Mouse (Mus musculus) heart, embryonic 10.5 days (tissue): ENCODE measurements around the gene Cd247. TPM values are rescaled to one million over a fixed set of nuclear protein-coding genes. Genes with fewer than 3 reads are reported as not detected.

Experiments used
- DNase-seq: peaks from one replicate; pipeline ENCODE4 v3.0.0-alpha.2; 2017; ENCODE audit warnings: low spot score
- H3K27ac ChIP-seq: fragments of 300-500 bp; sonication (generic); 2 replicates; pipeline ENCODE4 v1.5.1; 2016; ENCODE audit warnings: mild to moderate bottlenecking
- H3K27me3 ChIP-seq: fragments of 300-500 bp; sonication (generic); 2 replicates; pipeline ENCODE4 v1.6.1; 2016; ENCODE audit warnings: mild to moderate bottlenecking; ENCODE audit not compliant: poor library complexity, insufficient read depth, severe bottlenecking
- H3K36me3 ChIP-seq: fragments of 300-500 bp; sonication (generic); 2 replicates; pipeline ENCODE4 v1.6.1; 2016; ENCODE audit warnings: mild to moderate bottlenecking, moderate library complexity
- H3K4me1 ChIP-seq: fragments of 300-500 bp; sonication (generic); 2 replicates; pipeline ENCODE4 v1.6.1; 2016; ENCODE audit warnings: mild to moderate bottlenecking
- H3K4me3 ChIP-seq: fragments of 300-500 bp; sonication (generic); 2 replicates; pipeline ENCODE4 v1.5.1; 2016; ENCODE audit warnings: mild to moderate bottlenecking, moderate library complexity
- H3K9me3 ChIP-seq: fragments of 300-500 bp; sonication (generic); 2 replicates; pipeline ENCODE4 v1.6.1; 2016; ENCODE audit warnings: mild to moderate bottlenecking, moderate library complexity
- WGBS: fragments of 180-500 bp; shearing (Covaris S2); methylation state at CpG from one replicate; pipeline ENCODE4 v1.1.7; 2016; 5-methylcytosine and 5-hydroxymethylcytosine counted together
- polyA plus RNA-seq: library from polyadenylated mRNA; unstranded; fragments of >200 nt; fragmentation: Nextera tagmentation; extraction: Ambion mirVana; gene quantifications from 2 replicates; pipeline ENCODE4 v1.2.1, GENCODE M21; 2016

Gene Cd247
- polyA plus RNA-seq, 1 experiment from 2014 or later, result 0.38 TPM

- H3K27me3 ChIP-seq, result 0 out of 2 replicates have a peak, but pooled peaks cover 10% of the 10 kb centered on the region
- H3K4me1 ChIP-seq, result peaks cover 17% of the 10 kb centered on the region
- H3K36me3 ChIP-seq, result no peaks in the 10 kb centered on the region
- WGBS, result 78% methylated on average over 9 of the region's 9 CpGs
- H3K9me3 ChIP-seq, result no peaks in the 10 kb centered on the region
- no peak overlapping the region for H3K4me3 ChIP-seq
- no peak for DNase-seq
- no peak overlapping the region for H3K27ac ChIP-seq
Measured at GRCm38 (mm10) chr1:165781426-165781825, 7.1 kb upstream of the Cd247 start.

DNA sequence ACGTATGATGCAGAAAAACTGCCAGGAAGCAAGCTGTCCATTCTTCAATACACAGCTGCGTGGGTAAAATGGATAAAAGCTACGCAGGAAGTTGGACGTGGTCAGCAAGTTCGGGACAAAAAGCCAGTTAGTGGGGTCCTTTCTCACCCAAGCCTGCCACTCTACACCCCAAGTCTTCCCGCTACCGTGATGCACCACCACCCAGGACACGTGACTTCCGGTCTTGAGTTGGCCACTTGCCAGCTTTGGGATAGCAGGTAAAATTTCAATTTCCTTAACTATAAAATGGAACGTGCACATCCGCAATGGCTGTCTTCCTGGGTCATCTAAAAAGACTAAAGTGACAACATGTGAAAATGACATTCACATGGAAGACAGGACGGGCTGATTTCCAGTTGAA, 6.6 kb upstream of the Cd247 start:
- 88% methylated on average over 12 of the region's 12 CpGs for WGBS
- no peaks in the 10 kb centered on the region for H3K36me3 ChIP-seq
- H3K4me1 ChIP-seq, result peaks cover 14% of the 10 kb centered on the region
- 0 out of 2 replicates have a peak, but pooled peaks cover 10% of the 10 kb centered on the region for H3K27me3 ChIP-seq
- H3K9me3 ChIP-seq, result no peaks in the 10 kb centered on the region
- DNase-seq, result no peak
- no peak overlapping the region for H3K27ac ChIP-seq
- no peak overlapping the region for H3K4me3 ChIP-seq

GRCm38 (mm10) chr1:165786296-165786695, 2.2 kb upstream of the Cd247 start:
- Histone ChIP-seq H3K9me3 (no peaks in the 10 kb centered on the region), H3K4me1 (no peaks in the 10 kb centered on the region), H3K36me3 (no peaks in the 10 kb centered on the region), H3K4me3 (no peak overlapping the region), H3K27ac (no peak overlapping the region), H3K27me3 (peaks cover 22% of the 10 kb centered on the region; the same call in 1 of the 2 replicates)
- 80% methylated on average over 11 of the region's 11 CpGs for WGBS
- DNase-seq, result no peak

- Histone ChIP-seq H3K27ac (no peak overlapping the region), H3K9me3 (no peaks in the 10 kb centered on the region), H3K27me3 (peaks cover 15% of the 10 kb centered on the region; the same call in 1 of the 2 replicates), H3K36me3 (no peaks in the 10 kb centered on the region), H3K4me3 (no peak overlapping the region), H3K4me1 (no peaks in the 10 kb centered on the region)
- no peak for DNase-seq
- 84% methylated on average over 17 of the region's 17 CpGs for WGBS
Measured at GRCm38 (mm10) chr1:165789066-165789660, 682 bp downstream of the Cd247 start.

- Histone ChIP-seq H3K27ac (no peak overlapping the region), H3K36me3 (no peaks in the 10 kb centered on the region), H3K4me1 (no peaks in the 10 kb centered on the region), H3K27me3 (peaks cover 15% of the 10 kb centered on the region; the same call in 1 of the 2 replicates), H3K9me3 (no peaks in the 10 kb centered on the region), H3K4me3 (no peak overlapping the region)
- 83% methylated on average over 6 of the region's 6 CpGs for WGBS
- DNase-seq, result no peak
Measured at GRCm38 (mm10) chr1:165789963-165790362, 1.5 kb downstream of the Cd247 start.

GRCm38 (mm10) chr1:165790461-165791210, 2.2 kb downstream of the Cd247 start:
- Histone ChIP-seq H3K4me3 (no peak overlapping the region), H3K27me3 (peaks cover 15% of the 10 kb centered on the region; the same call in 1 of the 2 replicates), H3K36me3 (no peaks in the 10 kb centered on the region), H3K4me1 (no peaks in the 10 kb centered on the region), H3K9me3 (no peaks in the 10 kb centered on the region), H3K27ac (no peak overlapping the region)
- DNase-seq, result no peak
- WGBS, result 90% methylated on average over 17 of the region's 17 CpGs

- no peaks in the 10 kb centered on the region for H3K4me1 ChIP-seq
- H3K4me3 ChIP-seq, result no peak overlapping the region
- H3K36me3 ChIP-seq, result no peaks in the 10 kb centered on the region
- no peak overlapping the region for H3K27ac ChIP-seq
- H3K9me3 ChIP-seq, result no peaks in the 10 kb centered on the region
- H3K27me3 ChIP-seq, result peaks cover 15% of the 10 kb centered on the region; the same call in 1 of the 2 replicates
- WGBS, result 83% methylated on average over 9 of the region's 9 CpGs
- no peak for DNase-seq
Measured at GRCm38 (mm10) chr1:165791411-165791810, 2.9 kb downstream of the Cd247 start.

DNA sequence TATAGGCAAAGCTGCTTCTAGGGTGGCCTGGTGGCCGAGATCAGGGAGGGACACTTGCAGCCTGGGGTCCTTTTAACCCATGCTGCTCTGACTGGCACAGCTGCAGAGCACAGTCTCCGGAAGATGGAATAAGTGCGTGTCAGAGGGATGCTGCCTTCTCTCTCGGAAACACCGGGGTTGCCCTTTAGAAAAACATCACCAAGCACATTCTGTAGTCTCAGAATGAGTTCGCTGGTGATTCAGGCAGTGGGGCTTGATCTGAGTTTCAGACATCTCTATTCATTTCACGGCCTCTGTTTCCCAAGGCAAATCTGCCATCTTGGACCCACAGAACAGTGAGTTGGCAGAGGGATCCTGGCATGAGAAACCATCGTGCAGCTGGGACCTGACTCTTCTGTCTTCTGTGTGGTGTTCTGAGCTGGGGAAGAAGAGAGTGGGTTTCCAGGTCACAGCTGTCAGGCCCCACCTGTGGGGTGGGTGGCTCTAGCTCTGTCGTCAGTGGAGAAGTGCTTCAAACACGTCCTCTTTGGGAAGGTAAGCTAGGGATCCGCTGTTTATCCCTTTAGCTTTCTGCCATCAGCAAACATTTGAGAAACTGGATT, 13.3 kb downstream of the Cd247 start:
- Histone ChIP-seq H3K4me1 (peaks cover 8% of the 10 kb centered on the region; the same call in 1 of the 2 replicates), H3K27me3 (no peaks in the 10 kb centered on the region), H3K36me3 (no peaks in the 10 kb centered on the region), H3K9me3 (no peaks in the 10 kb centered on the region), H3K4me3 (no peak overlapping the region), H3K27ac (no peak overlapping the region)
- DNase-seq, result no peak
- 77% methylated on average over 11 of the region's 11 CpGs for WGBS

DNA sequence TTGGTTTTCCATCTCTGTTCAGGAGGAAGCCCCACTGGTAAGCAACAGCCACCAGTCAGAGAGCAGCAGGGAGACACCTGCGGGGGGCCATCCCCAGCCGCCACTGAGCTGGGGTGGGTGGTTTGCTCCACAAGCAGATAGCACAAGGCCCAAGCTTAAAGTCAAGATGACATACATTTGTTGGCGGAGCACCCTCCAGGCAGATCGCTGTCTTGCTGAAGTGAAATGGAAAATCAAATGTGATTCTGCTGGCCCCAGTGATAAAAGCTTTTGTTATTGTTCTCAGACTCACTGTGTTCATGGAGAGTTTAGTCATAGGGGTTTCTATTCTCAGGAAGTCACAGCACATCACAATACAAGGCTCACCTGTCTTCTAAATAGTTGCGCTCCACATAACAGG, 14.6 kb downstream of the Cd247 start:
- Histone ChIP-seq H3K27ac (no peak overlapping the region), H3K9me3 (no peaks in the 10 kb centered on the region), H3K4me3 (no peak overlapping the region), H3K27me3 (peaks cover 4% of the 10 kb centered on the region; the same call in 1 of the 2 replicates), H3K36me3 (no peaks in the 10 kb centered on the region), H3K4me1 (peaks cover 8% of the 10 kb centered on the region; the same call in 1 of the 2 replicates)
- no peak for DNase-seq
- WGBS, result 80% methylated on average over 5 of the region's 5 CpGs

GRCm38 (mm10) chr1:165804133-165804532, 15.7 kb downstream of the Cd247 start:
- H3K27me3 ChIP-seq, result peaks cover 4% of the 10 kb centered on the region; the same call in 1 of the 2 replicates
- DNase-seq, result no peak
- no peaks in the 10 kb centered on the region for H3K36me3 ChIP-seq
- no peaks in the 10 kb centered on the region for H3K9me3 ChIP-seq
- H3K4me3 ChIP-seq, result no peak overlapping the region
- no peak overlapping the region for H3K27ac ChIP-seq
- WGBS, result 90% methylated on average over 4 of the region's 4 CpGs
- peaks cover 8% of the 10 kb centered on the region; the same call in 1 of the 2 replicates for H3K4me1 ChIP-seq

- 72% methylated on average over 2 of the region's 2 CpGs for WGBS
- no peaks in the 10 kb centered on the region for H3K36me3 ChIP-seq
Measured at GRCm38 (mm10) chr1:165810633-165811032, 22.2 kb downstream of the Cd247 start.

DNA sequence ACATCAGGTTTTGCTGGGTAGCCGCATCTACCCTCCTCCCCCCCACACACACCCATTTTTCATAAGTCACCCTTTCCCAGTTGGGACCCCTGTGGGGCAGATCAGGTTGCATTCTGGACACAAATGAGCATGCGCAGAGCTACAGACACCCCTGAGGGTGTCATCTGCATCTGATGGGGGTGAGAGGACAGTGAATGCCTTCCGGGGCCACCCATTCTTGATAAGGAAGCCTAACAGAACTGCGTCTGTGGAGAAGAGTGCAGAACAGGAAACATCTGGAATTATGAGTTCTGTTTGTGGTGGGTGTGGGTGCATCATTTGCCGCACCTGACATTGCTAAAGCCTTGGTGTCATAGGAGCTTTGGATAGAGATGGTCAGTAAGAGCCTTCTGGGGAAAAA, 22.7 kb downstream of the Cd247 start:
- Histone ChIP-seq H3K36me3 (no peaks in the 10 kb centered on the region), H3K4me1 (peaks cover 12% of the 10 kb centered on the region), H3K4me3 (no peak overlapping the region), H3K27me3 (peaks cover 31% of the 10 kb centered on the region), H3K9me3 (no peaks in the 10 kb centered on the region), H3K27ac (no peak overlapping the region)
- DNase-seq, result no peak
- WGBS, result 74% methylated on average over 5 of the region's 5 CpGs

More at GRCm38 (mm10) chr1:165810633-165811032, 22.2 kb downstream of the Cd247 start:
- Histone ChIP-seq H3K4me3 (no peak overlapping the region), H3K27ac (no peak overlapping the region), H3K27me3 (peaks cover 29% of the 10 kb centered on the region), H3K9me3 (no peaks in the 10 kb centered on the region), H3K4me1 (peaks cover 12% of the 10 kb centered on the region)
- no peak for DNase-seq

DNA sequence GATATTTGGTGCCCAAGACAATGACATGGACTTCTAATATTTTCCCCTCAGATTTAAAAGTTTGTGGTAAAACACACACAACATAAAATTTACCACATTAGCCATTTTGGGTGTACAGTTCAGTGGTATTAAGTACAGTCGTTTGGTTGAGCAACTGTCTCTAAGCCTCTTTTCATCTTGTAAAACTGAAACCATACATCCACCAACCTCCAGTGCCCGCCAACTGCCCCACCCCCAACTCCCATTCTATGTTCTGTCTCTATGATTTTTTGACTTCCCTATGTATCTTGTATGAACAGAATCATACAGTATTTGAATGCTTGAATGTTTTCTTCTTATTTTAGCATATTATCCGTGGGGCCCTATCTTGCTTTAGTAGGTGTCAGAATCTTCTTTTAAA, 24.3 kb downstream of the Cd247 start:
- H3K27me3 ChIP-seq, result peaks cover 42% of the 10 kb centered on the region
- no peak for DNase-seq
- H3K4me1 ChIP-seq, result peaks cover 21% of the 10 kb centered on the region
- no peaks in the 10 kb centered on the region for H3K36me3 ChIP-seq
- 82% methylated on average over 3 of the region's 3 CpGs for WGBS
- H3K27ac ChIP-seq, result no peak overlapping the region
- no peak overlapping the region for H3K4me3 ChIP-seq
- H3K9me3 ChIP-seq, result no peaks in the 10 kb centered on the region
